Mouse (Mus musculus) left cerebral cortex, adult 11 months (tissue): ENCODE results near the gene Apoa5.

Experiments used
- DNase-seq: peaks from one replicate; pipeline ENCODE4 v3.0.0; 2022; ENCODE audit warnings: low spot score

Apoa5 gene

GRCm38 (mm10) chr9:46268343-46268873 is at the start of gene Apoa5:
Gene Apoa5, plus strand, starts transcription at chr9:46268633.
- DNase-seq: no peak

GRCm38 (mm10) chr9:46223090-46223489 is 45.3 kb upstream of the Apoa5 start:
- DNase-seq: no peak

- DNase-seq: no peak
Measured at GRCm38 (mm10) chr9:46224101-46224500, 44.3 kb upstream of the Apoa5 start.

- DNase-seq: no peak
Measured at GRCm38 (mm10) chr9:46224945-46225660, 43.3 kb upstream of the Apoa5 start.

GRCm38 (mm10) chr9:46227064-46227614 is 41.3 kb upstream of the Apoa5 start:
- DNase-seq: no peak

GRCm38 (mm10) chr9:46228491-46228890 is 39.9 kb upstream of the Apoa5 start, which contains the start of gene Apoa1:
Gene Apoa1, plus strand, starts transcription at chr9:46228580.
- DNase-seq: no peak

- peak; percentile 85 for DNase-seq
Measured at GRCm38 (mm10) chr9:46229573-46230449, 38.6 kb upstream of the Apoa5 start.

GRCm38 (mm10) chr9:46230450-46230975 is 37.9 kb upstream of the Apoa5 start:
- no peak for DNase-seq

- no peak for DNase-seq
Measured at GRCm38 (mm10) chr9:46235196-46235595, 33.2 kb upstream of the Apoa5 start.

- DNase-seq: no peak
Measured at GRCm38 (mm10) chr9:46235596-46235648, 33.0 kb upstream of the Apoa5 start, which contains the start of gene Apoc3. Gene Apoc3, minus strand, starts transcription at chr9:46235636.

GRCm38 (mm10) chr9:46235649-46236048 is 32.8 kb upstream of the Apoa5 start:
- DNase-seq: no peak

- DNase-seq: no peak
Measured at GRCm38 (mm10) chr9:46238850-46239249, 29.6 kb upstream of the Apoa5 start.

- no peak for DNase-seq
Measured at GRCm38 (mm10) chr9:46240526-46241153, 27.8 kb upstream of the Apoa5 start, which contains the start of gene Apoa4. Gene Apoa4, plus strand, starts transcription at chr9:46240696.

GRCm38 (mm10) chr9:46241818-46242217 is 26.6 kb upstream of the Apoa5 start:
- no peak for DNase-seq

- no peak for DNase-seq
Measured at GRCm38 (mm10) chr9:46243122-46243521, 25.3 kb upstream of the Apoa5 start.

- DNase-seq: no peak
Measured at GRCm38 (mm10) chr9:46243584-46243983, 24.8 kb upstream of the Apoa5 start.

- peak; percentile 55 for DNase-seq
Measured at GRCm38 (mm10) chr9:46246752-46247324, 21.6 kb upstream of the Apoa5 start.

GRCm38 (mm10) chr9:46256177-46256576 is 12.3 kb upstream of the Apoa5 start:
- no peak for DNase-seq

- DNase-seq: no peak
Measured at GRCm38 (mm10) chr9:46256658-46257385, 11.6 kb upstream of the Apoa5 start.

GRCm38 (mm10) chr9:46257546-46257945 is 10.9 kb upstream of the Apoa5 start:
- DNase-seq: no peak

GRCm38 (mm10) chr9:46259111-46259510 is 9.3 kb upstream of the Apoa5 start:
- DNase-seq: no peak
